Mouse (Mus musculus) lung, postnatal 10 days (tissue): ENCODE measurements around the gene Rhox2h.
"Not testable (repeated sequence)": the region's sequence is repeated elsewhere in the genome, so short reads cannot be mapped to it uniquely, and the experiment has no call there.

ENCODE experiments used
- DNase-seq: peaks from one replicate; pipeline ENCODE4 v3.0.0; 2021

Rhox2h gene

DNA sequence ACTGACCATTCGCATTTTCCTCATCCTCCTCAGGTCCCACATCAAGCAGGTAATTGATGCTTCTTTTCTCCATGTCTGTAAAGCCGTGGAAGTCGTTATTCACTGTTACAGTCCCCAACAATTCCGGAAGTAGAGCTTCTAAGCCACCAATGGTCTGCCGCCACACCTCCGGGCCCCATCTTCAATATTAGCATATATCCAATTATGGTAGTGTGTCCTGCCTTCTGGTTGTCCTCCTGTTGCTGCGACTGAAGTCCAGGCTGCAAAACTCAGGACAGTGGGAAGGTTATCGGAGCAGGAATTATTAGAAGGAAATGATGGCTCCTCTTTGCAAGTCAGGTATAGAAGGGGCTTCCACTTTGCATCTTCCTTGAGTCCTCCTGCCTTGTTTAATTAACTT, at the start of gene Rhox2h:
TSS of gene Rhox2h (minus strand) at position 101 of the 400 bp plus-strand sequence.
- DNase-seq = not testable (repeated sequence)

DNA sequence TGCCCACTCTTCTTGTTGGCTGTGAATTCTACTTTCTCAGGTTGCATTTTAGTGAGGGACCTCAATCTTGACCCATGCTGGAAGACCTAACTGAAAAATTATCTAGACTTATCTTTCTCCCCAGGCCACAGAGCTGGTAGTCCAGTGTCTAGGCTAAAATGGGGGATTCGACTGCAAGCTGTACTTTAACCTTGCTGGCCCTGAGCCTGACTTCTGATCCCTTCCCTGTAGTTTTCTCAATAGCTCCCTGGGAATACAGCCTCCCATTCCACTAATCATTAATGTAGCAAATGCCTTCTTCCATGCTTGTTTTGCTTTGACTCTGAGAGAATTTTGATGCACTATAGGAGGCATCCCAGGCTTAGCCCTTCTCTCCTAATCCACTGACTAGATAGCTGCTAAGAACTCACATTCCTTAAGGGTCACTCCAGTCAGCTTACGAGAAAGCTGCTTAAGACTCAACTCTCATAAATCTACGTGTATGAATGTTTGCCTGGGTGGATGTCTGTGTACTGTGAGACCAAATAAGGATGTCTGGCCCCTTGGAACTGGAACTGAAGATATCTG, 28.8 kb upstream of the Rhox2h start:
- no peak for DNase-seq

DNA sequence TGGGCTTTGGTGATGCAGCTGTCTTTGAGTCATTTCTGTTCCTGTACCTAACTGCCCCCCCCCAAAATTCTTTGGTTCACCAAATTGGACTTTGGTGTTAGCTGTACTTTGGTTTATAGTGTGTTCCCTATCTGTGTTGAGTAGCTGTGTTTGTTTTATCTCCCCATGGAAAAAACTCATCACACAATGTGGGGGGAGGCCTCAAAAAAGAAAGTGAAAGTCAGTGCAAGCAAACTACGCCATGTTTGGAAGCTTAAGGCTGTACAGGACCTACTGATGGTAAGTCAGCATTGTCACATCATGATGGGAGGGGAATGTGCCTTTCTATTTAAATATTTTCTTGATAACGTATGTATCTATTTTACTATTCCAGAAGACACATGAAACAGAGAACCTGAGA, 19.2 kb upstream of the Rhox2h start:
- DNase-seq = no peak

DNA sequence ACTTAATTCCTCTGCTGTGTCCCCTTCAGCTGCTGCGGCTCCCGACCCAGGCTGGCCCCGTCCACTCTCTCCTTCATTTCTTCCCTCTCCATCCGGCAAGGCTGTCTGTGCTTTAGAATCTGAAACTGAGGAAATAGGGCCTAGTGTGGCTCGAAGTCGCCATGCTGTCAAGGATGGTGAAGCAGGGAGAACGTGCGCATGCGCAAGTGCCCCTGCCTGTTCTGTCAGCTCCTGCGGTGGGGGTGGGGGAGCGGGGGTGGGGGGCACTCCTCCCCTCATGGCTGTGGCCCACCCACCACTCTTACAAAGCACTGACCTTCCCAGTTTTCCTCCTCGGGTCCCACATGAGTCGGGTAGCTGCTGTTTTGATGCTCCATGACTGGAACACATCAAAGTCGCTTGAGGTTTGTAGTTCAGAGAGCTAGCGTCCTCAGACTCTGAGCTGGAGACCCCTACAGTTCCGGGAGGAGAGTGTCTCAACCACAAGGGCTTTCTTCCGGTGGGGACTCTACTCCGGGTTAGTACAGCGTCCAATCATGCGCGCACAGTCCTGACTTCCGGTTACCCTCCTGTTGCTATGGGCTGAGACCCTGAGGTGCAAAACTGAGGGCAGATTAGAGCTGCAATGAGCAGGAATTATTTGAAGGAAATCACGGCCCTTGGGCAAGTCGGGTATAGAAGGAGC, 10.1 kb upstream of the Rhox2h start:
- no peak for DNase-seq

DNA sequence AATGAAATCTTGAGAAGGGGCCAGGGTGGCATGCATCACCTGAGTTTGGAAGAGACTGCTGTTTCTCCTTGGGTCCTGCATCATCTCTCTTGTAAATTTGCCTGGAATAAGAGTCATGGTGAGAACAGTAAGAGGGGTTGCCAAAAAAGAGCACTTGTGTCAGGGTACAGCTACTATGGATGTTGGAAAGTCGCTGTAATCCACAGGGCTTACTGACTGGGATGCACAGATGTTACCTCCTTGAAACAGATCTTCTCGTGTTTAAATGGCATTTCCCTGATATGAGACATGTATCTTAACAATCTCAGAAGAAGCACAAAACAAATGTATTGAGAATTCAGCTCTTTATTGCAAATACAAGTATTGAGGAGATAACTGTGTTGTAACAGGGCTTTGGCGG, 4.4 kb downstream of the Rhox2h start, which contains the start of gene Rhox3h:
TSS of gene Rhox3h (minus strand) at position 101 of the 400 bp plus-strand sequence.
- not testable (repeated sequence) for DNase-seq

DNA sequence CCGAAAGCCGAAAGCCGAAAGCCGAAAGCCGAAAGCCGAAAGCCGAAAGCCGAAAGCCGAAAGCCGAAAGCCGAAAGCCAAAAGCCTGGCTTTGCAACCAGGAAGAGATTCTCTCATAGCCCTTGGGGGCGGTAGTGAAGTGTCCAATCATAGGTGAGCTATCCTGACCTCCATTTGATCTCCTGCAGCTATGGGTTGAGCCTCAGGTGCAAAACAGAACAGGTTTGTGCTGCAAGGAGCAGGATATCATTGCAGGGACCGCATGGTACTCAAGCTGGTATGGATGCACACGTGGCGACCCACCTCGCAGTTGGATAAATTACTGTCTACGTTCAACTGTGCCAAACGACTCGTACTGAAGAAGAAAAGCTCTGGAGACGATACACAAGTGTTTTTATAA, 21.9 kb downstream of the Rhox2h start, which contains the start of gene Rhox4g:
TSS of gene Rhox4g (minus strand) at position 101 of the 400 bp plus-strand sequence.
- not testable (repeated sequence) for DNase-seq

DNA sequence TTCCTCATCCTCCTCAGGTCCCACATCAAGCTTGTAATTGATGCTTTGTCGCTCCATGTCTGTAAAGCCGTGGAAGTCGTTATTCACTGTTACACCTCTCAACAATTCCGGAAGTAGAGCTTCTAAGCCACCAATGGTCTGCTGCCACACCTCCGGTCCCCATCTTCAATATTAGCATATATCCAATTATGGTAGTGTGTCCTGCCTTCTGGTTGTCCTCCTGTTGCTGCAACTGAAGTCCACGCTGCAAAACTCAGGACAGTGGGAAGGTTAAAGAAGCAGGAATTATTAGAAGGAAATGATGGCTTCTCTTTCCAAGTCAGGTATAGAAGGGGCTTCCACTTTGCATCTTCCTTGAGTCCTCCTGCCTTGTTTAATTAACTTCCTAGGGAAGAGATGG, 29.7 kb downstream of the Rhox2h start, which contains the start of gene Rhox2g:
TSS of gene Rhox2g (minus strand) at position 101 of the 400 bp plus-strand sequence.
- DNase-seq = not testable (repeated sequence)

DNA sequence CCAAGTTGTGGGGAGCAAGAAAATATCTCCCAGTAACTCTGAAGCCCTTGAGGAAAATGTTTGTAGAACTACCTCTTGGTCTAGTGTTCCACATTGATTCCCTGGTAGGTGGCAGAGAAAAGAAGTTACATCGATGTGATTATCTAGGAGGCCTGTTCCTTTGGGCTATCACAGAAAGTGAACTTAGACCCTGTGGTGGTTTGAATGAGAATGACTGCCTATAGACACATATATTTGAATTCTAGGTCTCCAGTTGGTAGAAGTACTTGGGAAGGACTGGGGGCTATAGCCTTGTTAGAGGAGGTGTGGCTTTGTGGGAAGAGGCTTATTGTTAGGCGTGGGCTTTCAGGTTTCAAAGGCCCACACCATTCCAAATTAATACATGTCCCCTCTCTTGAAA, 44.6 kb downstream of the Rhox2h start, which contains the start of gene Rhox3g:
TSS of gene Rhox3g (minus strand) at position 101 of the 400 bp plus-strand sequence.
- not testable (repeated sequence) for DNase-seq
